Mouse (Mus musculus): ENCODE results near the gene Ccdc138. TPM values are rescaled to one million over a fixed set of nuclear protein-coding genes. Genes with fewer than 3 reads are reported as not detected.

Ccdc138 gene
- polyA plus RNA-seq, 1 experiment from 2014 or later, result 13.1 TPM

GRCm38 (mm10) chr10:58600983-58601382 is 103.2 kb downstream of the Ccdc138 start:
- H3K4me3 ChIP-seq (ENCODE audit: low read depth, low read length), result no peak overlapping the region
- no peaks in the 10 kb centered on the region for H3K36me3 ChIP-seq (ENCODE audit: control insufficient read depth, insufficient read depth, low read length)
- H3K9ac ChIP-seq (ENCODE audit: low read length), result no peak overlapping the region
- H3K4me2 ChIP-seq, result no peak overlapping the region
- no peaks in the 10 kb centered on the region for H3K9me3 ChIP-seq (ENCODE audit: control insufficient read depth, low read length)
- DNase-seq (ENCODE audit: low spot score, missing footprints) (peak; percentile 81), ATAC-seq (ENCODE audit: low FRiP score) (peak; percentile 48; the same call in 1 of the 2 replicates)
- 7% methylated on average over 5 of the region's 5 CpGs for WGBS
- H3K27ac ChIP-seq (ENCODE audit: low read depth, low read length), result no peak overlapping the region
- peaks cover 6% of the 10 kb centered on the region for H3K4me1 ChIP-seq (ENCODE audit: control insufficient read depth, insufficient read depth, low read length)
- H3K27me3 ChIP-seq (ENCODE audit: control insufficient read depth, insufficient read depth, low read length), result no peaks in the 10 kb centered on the region

- 0 out of 2 replicates have a peak overlapping the region, but pooled peaks have one; percentile 16 for H3K9ac ChIP-seq (ENCODE audit: low read length)
- DNase-seq (ENCODE audit: low spot score, missing footprints), result peak; percentile 82
- no peak overlapping the region; the same call in 1 of the 2 replicates for H3K27ac ChIP-seq (ENCODE audit: low read depth, low read length)
- H3K4me3 ChIP-seq (ENCODE audit: low read depth, low read length), result no peak overlapping the region
- WGBS, result 20% methylated on average over 6 of the region's 6 CpGs
- ATAC-seq (ENCODE audit: low FRiP score), result peak; percentile 30; the same call in 1 of the 2 replicates
- H3K27me3 ChIP-seq (ENCODE audit: control insufficient read depth, insufficient read depth, low read length), result no peaks in the 10 kb centered on the region
- H3K4me2 ChIP-seq, result no peak overlapping the region
- H3K4me1 ChIP-seq (ENCODE audit: control insufficient read depth, insufficient read depth, low read length), result peaks cover 6% of the 10 kb centered on the region
- H3K36me3 ChIP-seq (ENCODE audit: control insufficient read depth, insufficient read depth, low read length), result no peaks in the 10 kb centered on the region
- no peaks in the 10 kb centered on the region for H3K9me3 ChIP-seq (ENCODE audit: control insufficient read depth, low read length)
These were observed 103.7 kb downstream of the Ccdc138 start for GRCm38 (mm10) chr10:58601431-58601901.

- Histone ChIP-seq H3K9me3 (ENCODE audit: control insufficient read depth, low read length) (no peaks in the 10 kb centered on the region), H3K36me3 (ENCODE audit: control insufficient read depth, insufficient read depth, low read length) (no peaks in the 10 kb centered on the region), H3K4me3 (ENCODE audit: low read depth, low read length) (no peak overlapping the region), H3K27me3 (ENCODE audit: control insufficient read depth, insufficient read depth, low read length) (no peaks in the 10 kb centered on the region), H3K27ac (ENCODE audit: low read depth, low read length) (no peak overlapping the region), H3K4me2 (no peak overlapping the region), H3K9ac (ENCODE audit: low read length) (no peak overlapping the region), H3K4me1 (ENCODE audit: control insufficient read depth, insufficient read depth, low read length) (peaks cover 6% of the 10 kb centered on the region)
- 78% methylated on average over 7 of the region's 7 CpGs for WGBS
- no peak for ATAC-seq (ENCODE audit: low FRiP score)
- DNase-seq (ENCODE audit: low spot score, missing footprints), result peak; percentile 78
These were observed 104.2 kb downstream of the Ccdc138 start for GRCm38 (mm10) chr10:58601946-58602345.

GRCm38 (mm10) chr10:58604779-58605178 is 107.0 kb downstream of the Ccdc138 start:
- no peaks in the 10 kb centered on the region for H3K36me3 ChIP-seq (ENCODE audit: control insufficient read depth, insufficient read depth, low read length)
- no peak overlapping the region for H3K4me2 ChIP-seq
- no peak overlapping the region for H3K9ac ChIP-seq (ENCODE audit: low read length)
- WGBS, result 82% methylated on average over 2 of the region's 2 CpGs
- H3K27me3 ChIP-seq (ENCODE audit: control insufficient read depth, insufficient read depth, low read length), result no peaks in the 10 kb centered on the region
- no peak overlapping the region for H3K27ac ChIP-seq (ENCODE audit: low read depth, low read length)
- peaks cover 6% of the 10 kb centered on the region for H3K4me1 ChIP-seq (ENCODE audit: control insufficient read depth, insufficient read depth, low read length)
- H3K9me3 ChIP-seq (ENCODE audit: control insufficient read depth, low read length), result no peaks in the 10 kb centered on the region
- H3K4me3 ChIP-seq (ENCODE audit: low read depth, low read length), result no peak overlapping the region
- DNase-seq (ENCODE audit: low spot score, missing footprints), result no peak
- no peak for ATAC-seq (ENCODE audit: low FRiP score)

- H3K4me1 ChIP-seq (ENCODE audit: control insufficient read depth, insufficient read depth, low read length), result peaks cover 3% of the 10 kb centered on the region
- WGBS, result 85% methylated on average over 3 of the region's 3 CpGs
- H3K36me3 ChIP-seq (ENCODE audit: control insufficient read depth, insufficient read depth, low read length), result no peaks in the 10 kb centered on the region
- no peak overlapping the region for H3K4me2 ChIP-seq
- no peak overlapping the region for H3K9ac ChIP-seq (ENCODE audit: low read length)
- H3K9me3 ChIP-seq (ENCODE audit: control insufficient read depth, low read length), result no peaks in the 10 kb centered on the region
- DNase-seq (ENCODE audit: low spot score, missing footprints), result no peak
- H3K27ac ChIP-seq (ENCODE audit: low read depth, low read length), result no peak overlapping the region
- H3K27me3 ChIP-seq (ENCODE audit: control insufficient read depth, insufficient read depth, low read length), result no peaks in the 10 kb centered on the region
- ATAC-seq (ENCODE audit: low FRiP score), result no peak
- no peak overlapping the region for H3K4me3 ChIP-seq (ENCODE audit: low read depth, low read length)
These were observed 108.6 kb downstream of the Ccdc138 start for GRCm38 (mm10) chr10:58606356-58606755.

GRCm38 (mm10) chr10:58608858-58609257 is 111.1 kb downstream of the Ccdc138 start:
- H3K9me3 ChIP-seq (ENCODE audit: control insufficient read depth, low read length), result no peaks in the 10 kb centered on the region
- H3K4me1 ChIP-seq (ENCODE audit: control insufficient read depth, insufficient read depth, low read length), result no peaks in the 10 kb centered on the region
- no peak for ATAC-seq (ENCODE audit: low FRiP score)
- no peaks in the 10 kb centered on the region for H3K36me3 ChIP-seq (ENCODE audit: control insufficient read depth, insufficient read depth, low read length)
- no peak overlapping the region for H3K4me3 ChIP-seq (ENCODE audit: low read depth, low read length)
- no peak overlapping the region for H3K27ac ChIP-seq (ENCODE audit: low read depth, low read length)
- 87% methylated on average over 3 of the region's 3 CpGs for WGBS
- H3K9ac ChIP-seq (ENCODE audit: low read length), result no peak overlapping the region
- DNase-seq (ENCODE audit: low spot score, missing footprints), result no peak
- no peaks in the 10 kb centered on the region for H3K27me3 ChIP-seq (ENCODE audit: control insufficient read depth, insufficient read depth, low read length)
- no peak overlapping the region for H3K4me2 ChIP-seq

GRCm38 (mm10) chr10:58610484-58611261 is 112.9 kb downstream of the Ccdc138 start:
- 87% methylated on average over 7 of the region's 7 CpGs for WGBS
- H3K27me3 ChIP-seq (ENCODE audit: control insufficient read depth, insufficient read depth, low read length), result no peaks in the 10 kb centered on the region
- no peak for ATAC-seq (ENCODE audit: low FRiP score)
- no peak overlapping the region for H3K4me2 ChIP-seq
- DNase-seq (ENCODE audit: low spot score, missing footprints), result no peak
- H3K27ac ChIP-seq (ENCODE audit: low read depth, low read length), result no peak overlapping the region
- no peak overlapping the region for H3K4me3 ChIP-seq (ENCODE audit: low read depth, low read length)
- no peaks in the 10 kb centered on the region for H3K4me1 ChIP-seq (ENCODE audit: control insufficient read depth, insufficient read depth, low read length)
- H3K36me3 ChIP-seq (ENCODE audit: control insufficient read depth, insufficient read depth, low read length), result no peaks in the 10 kb centered on the region
- no peaks in the 10 kb centered on the region for H3K9me3 ChIP-seq (ENCODE audit: control insufficient read depth, low read length)
- H3K9ac ChIP-seq (ENCODE audit: low read length), result no peak overlapping the region

GRCm38 (mm10) chr10:58614601-58615000 is 116.9 kb downstream of the Ccdc138 start:
- Histone ChIP-seq H3K9me3 (ENCODE audit: control insufficient read depth, low read length) (no peaks in the 10 kb centered on the region), H3K4me2 (no peak overlapping the region), H3K27ac (ENCODE audit: low read depth, low read length) (no peak overlapping the region), H3K27me3 (ENCODE audit: control insufficient read depth, insufficient read depth, low read length) (no peaks in the 10 kb centered on the region), H3K9ac (ENCODE audit: low read length) (no peak overlapping the region), H3K4me3 (ENCODE audit: low read depth, low read length) (no peak overlapping the region), H3K4me1 (ENCODE audit: control insufficient read depth, insufficient read depth, low read length) (no peaks in the 10 kb centered on the region), H3K36me3 (ENCODE audit: control insufficient read depth, insufficient read depth, low read length) (no peaks in the 10 kb centered on the region)
- no peak for ATAC-seq (ENCODE audit: low FRiP score)
- no peak for DNase-seq (ENCODE audit: low spot score, missing footprints)
- WGBS, result 81% methylated on average over 6 of the region's 6 CpGs

GRCm38 (mm10) chr10:58616565-58616964 is 118.8 kb downstream of the Ccdc138 start:
- no peak for ATAC-seq (ENCODE audit: low FRiP score)
- WGBS, result 84% methylated on average over 5 of the region's 5 CpGs

More at GRCm38 (mm10) chr10:58616565-58616964, 118.8 kb downstream of the Ccdc138 start:
- no peak for DNase-seq (ENCODE audit: low spot score, missing footprints)
- Histone ChIP-seq H3K27ac (ENCODE audit: low read depth, low read length) (no peak overlapping the region), H3K9me3 (ENCODE audit: control insufficient read depth, low read length) (no peaks in the 10 kb centered on the region), H3K9ac (ENCODE audit: low read length) (no peak overlapping the region), H3K27me3 (ENCODE audit: control insufficient read depth, insufficient read depth, low read length) (no peaks in the 10 kb centered on the region), H3K4me2 (no peak overlapping the region), H3K4me3 (ENCODE audit: low read depth, low read length) (no peak overlapping the region), H3K36me3 (ENCODE audit: control insufficient read depth, insufficient read depth, low read length) (no peaks in the 10 kb centered on the region), H3K4me1 (ENCODE audit: control insufficient read depth, insufficient read depth, low read length) (no peaks in the 10 kb centered on the region)
